Mouse (Mus musculus) heart, postnatal 0 days (tissue): ENCODE results near the gene Nedd8.

ENCODE experiments used
- CTCF ChIP-seq: IDR thresholded peaks from 2 replicates; pipeline ENCODE4 v1.5.1; 2016; ENCODE audit warnings: antibody characterized with exemption, control low read depth, low read depth
- EP300 ChIP-seq: IDR thresholded peaks from 2 replicates; pipeline ENCODE4 v1.6.1; 2016; ENCODE audit warnings: antibody characterized with exemption, low read depth

GRCm38 (mm10) chr14:55719737-55720136 is 47.8 kb upstream of the Nedd8 start:
- no peak for TF ChIP-seq CTCF
- no peak for TF ChIP-seq EP300
